Mouse (Mus musculus) stomach, postnatal 0 days (tissue): ENCODE measurements around the gene Fhit. TPM values are rescaled to one million over a fixed set of nuclear protein-coding genes. Genes with fewer than 3 reads are reported as not detected.

ENCODE experiments used
- ATAC-seq: fragments of 200-750 bp; cut with Nextera tagmentation; 2 replicates; pipeline ENCODE4 v1.8.0; 2017; ENCODE audit not compliant: low FRiP score, low TSS enrichment
- DNase-seq: peaks from one replicate; pipeline ENCODE4 v3.0.0-alpha.2; 2016; ENCODE audit warnings: low spot score
- H3K27ac ChIP-seq: fragments of 300-500 bp; sonication (generic); replicated peaks from 2 replicates; pipeline ENCODE4 v1.5.1; 2014; ENCODE audit warnings: mild to moderate bottlenecking, control low read depth
- H3K27me3 ChIP-seq: fragments of 300-500 bp; sonication (generic); 2 replicates; pipeline ENCODE4 v1.6.1; 2014; ENCODE audit warnings: low read length; ENCODE audit not compliant: control insufficient read depth, insufficient read depth
- H3K36me3 ChIP-seq: fragments of 300-500 bp; sonication (generic); 2 replicates; pipeline ENCODE4 v1.6.1; 2014; ENCODE audit warnings: low read length, mixed read lengths; ENCODE audit not compliant: control insufficient read depth, insufficient read depth
- H3K4me1 ChIP-seq: fragments of 300-500 bp; sonication (generic); replicated peaks from 2 replicates; pipeline ENCODE4 v1.6.1; 2014; ENCODE audit warnings: antibody characterized with exemption; ENCODE audit not compliant: control insufficient read depth, insufficient read depth
- H3K4me2 ChIP-seq: fragments of 300-500 bp; sonication (generic); replicated peaks from 2 replicates; pipeline ENCODE4 v1.6.1; 2014; ENCODE audit warnings: low read depth, mild to moderate bottlenecking, control low read depth, moderate library complexity
- H3K4me3 ChIP-seq: fragments of 300-500 bp; sonication (generic); 2 replicates; pipeline ENCODE4 v1.5.1; 2014; ENCODE audit warnings: low read depth, low read length, control low read depth
- H3K9ac ChIP-seq: fragments of 300-500 bp; sonication (generic); 2 replicates; pipeline ENCODE4 v1.6.1; 2014; ENCODE audit warnings: mild to moderate bottlenecking, low read length, control low read depth, mixed read lengths
- H3K9me3 ChIP-seq: fragments of 300-500 bp; sonication (generic); 2 replicates; pipeline ENCODE4 v1.6.1; 2016; ENCODE audit warnings: low read length; ENCODE audit not compliant: control insufficient read depth
- CTCF ChIP-seq: IDR thresholded peaks from 2 replicates; pipeline ENCODE4 v1.5.1; 2016; ENCODE audit warnings: antibody characterized with exemption, low read depth, mild to moderate bottlenecking, moderate library complexity
- EP300 ChIP-seq: optimal IDR thresholded peaks from 2 replicates; pipeline ENCODE3; 2016; ENCODE audit warnings: antibody characterized with exemption
- WGBS: fragments of 180-500 bp; shearing (Covaris S2); extraction: QIAGEN DNeasy Blood & Tissue Kit; methylation state at CpG from one replicate; pipeline ENCODE4 v1.1.7; 2014; 5-methylcytosine and 5-hydroxymethylcytosine counted together
- polyA plus RNA-seq: library from polyadenylated mRNA; unstranded; fragments of >200 nt; fragmentation: Nextera tagmentation; extraction: Ambion mirVana; gene quantifications from 2 replicates; pipeline ENCODE4 v1.2.1, GENCODE M21; 2015

The Fhit gene
- polyA plus RNA-seq, 1 experiment from 2014 or later, result 12.2 TPM

GRCm38 (mm10) chr14:9721917-9722472 is 1439.8 kb downstream of the Fhit start:
- Histone ChIP-seq H3K9ac (no peak overlapping the region), H3K36me3 (no peaks in the 10 kb centered on the region), H3K27me3 (no peaks in the 10 kb centered on the region), H3K4me2 (no peak overlapping the region), H3K4me3 (no peak overlapping the region), H3K27ac (no peak overlapping the region), H3K9me3 (no peaks in the 10 kb centered on the region), H3K4me1 (no peaks in the 10 kb centered on the region)
- ATAC-seq, result no peak
- TF ChIP-seq EP300, result no peak
- TF ChIP-seq CTCF, result peak; percentile 52
- 53% methylated on average over 2 of the region's 2 CpGs for WGBS
- no peak for DNase-seq

- ATAC-seq, result no peak
- TF ChIP-seq EP300, result no peak
- no peak for TF ChIP-seq CTCF
- WGBS, result 67% methylated on average over 1 of the region's 1 CpGs
Measured at GRCm38 (mm10) chr14:9698621-9699020, 1463.2 kb downstream of the Fhit start.

GRCm38 (mm10) chr14:9697101-9697500 is 1464.7 kb downstream of the Fhit start:
- 80% methylated on average over 3 of the region's 3 CpGs for WGBS
- H3K36me3 ChIP-seq, result no peaks in the 10 kb centered on the region
- DNase-seq, result no peak
- no peak overlapping the region for H3K4me3 ChIP-seq
- no peak overlapping the region for H3K27ac ChIP-seq
- no peak for TF ChIP-seq CTCF
- TF ChIP-seq EP300, result no peak
- no peak for ATAC-seq
- no peaks in the 10 kb centered on the region for H3K4me1 ChIP-seq
- no peaks in the 10 kb centered on the region for H3K27me3 ChIP-seq
- no peak overlapping the region for H3K9ac ChIP-seq
- H3K9me3 ChIP-seq, result no peaks in the 10 kb centered on the region
- H3K4me2 ChIP-seq, result no peak overlapping the region

More at GRCm38 (mm10) chr14:9698621-9699020, 1463.2 kb downstream of the Fhit start:
- Histone ChIP-seq H3K27me3 (no peaks in the 10 kb centered on the region), H3K36me3 (no peaks in the 10 kb centered on the region), H3K4me1 (no peaks in the 10 kb centered on the region), H3K4me2 (no peak overlapping the region), H3K9ac (no peak overlapping the region), H3K27ac (no peak overlapping the region), H3K9me3 (no peaks in the 10 kb centered on the region), H3K4me3 (no peak overlapping the region)
- DNase-seq, result no peak

- Histone ChIP-seq H3K9ac (no peak overlapping the region), H3K27ac (no peak overlapping the region), H3K4me1 (no peaks in the 10 kb centered on the region), H3K9me3 (no peaks in the 10 kb centered on the region), H3K4me3 (no peak overlapping the region), H3K27me3 (no peaks in the 10 kb centered on the region), H3K4me2 (no peak overlapping the region), H3K36me3 (no peaks in the 10 kb centered on the region)
- no peak for DNase-seq
- TF ChIP-seq CTCF (no peak), EP300 (no peak)
- WGBS, result 16% methylated on average over 4 of the region's 4 CpGs
- peak; percentile 53; the same call in 1 of the 2 replicates for ATAC-seq
Measured at GRCm38 (mm10) chr14:9696004-9696403, 1465.8 kb downstream of the Fhit start.

- Histone ChIP-seq H3K9me3 (no peaks in the 10 kb centered on the region), H3K27ac (no peak overlapping the region), H3K36me3 (no peaks in the 10 kb centered on the region), H3K4me2 (no peak overlapping the region), H3K9ac (no peak overlapping the region), H3K4me3 (no peak overlapping the region), H3K27me3 (no peaks in the 10 kb centered on the region), H3K4me1 (no peaks in the 10 kb centered on the region)
- DNase-seq (no peak), ATAC-seq (no peak)
- no peak for TF ChIP-seq EP300
- no peak for TF ChIP-seq CTCF
- 65% methylated on average over 4 of the region's 4 CpGs for WGBS
Measured at GRCm38 (mm10) chr14:9695217-9695690, 1466.6 kb downstream of the Fhit start.

- WGBS, result 62% methylated on average over 2 of the region's 2 CpGs
- H3K9me3 ChIP-seq, result no peaks in the 10 kb centered on the region
- no peak overlapping the region for H3K4me3 ChIP-seq
- H3K36me3 ChIP-seq, result no peaks in the 10 kb centered on the region
- H3K9ac ChIP-seq, result no peak overlapping the region
- ATAC-seq (no peak), DNase-seq (no peak)
- H3K4me2 ChIP-seq, result no peak overlapping the region
- H3K4me1 ChIP-seq, result no peaks in the 10 kb centered on the region
- TF ChIP-seq CTCF (no peak), EP300 (no peak)
- H3K27ac ChIP-seq, result no peak overlapping the region
- no peaks in the 10 kb centered on the region for H3K27me3 ChIP-seq
Measured at GRCm38 (mm10) chr14:9688664-9689257, 1473.1 kb downstream of the Fhit start.
